Comparison of ENCODE assay signal across 14 mouse cellular contexts in genomic region chr16:13360835-13361234, GRCm38 (mm10).
"Had no signal": no experiment of that assay in that cellular context is flagged by ENCODE, and none has a peak within 500 bp of the region (broad histone marks: within the 10 kb centered on the region; RNA-seq: fewer than 3 reads in every experiment).

No protein-coding gene starts in this region.

- H3K9ac ChIP-seq: liver, embryonic 13.5 days; midbrain, embryonic 12.5 days; midbrain, embryonic 15.5 days had no signal

- H3K36me3 ChIP-seq: liver, embryonic 13.5 days; midbrain, embryonic 12.5 days; midbrain, embryonic 15.5 days; neural tube, embryonic 13.5 days had no signal

- H3K27me3 ChIP-seq: liver, embryonic 13.5 days; midbrain, embryonic 12.5 days; midbrain, embryonic 15.5 days; neural tube, embryonic 13.5 days had no signal

- H3K27ac ChIP-seq: kidney, postnatal 0 days; liver, embryonic 13.5 days; midbrain, embryonic 12.5 days; midbrain, embryonic 15.5 days; neural tube, embryonic 13.5 days had no signal

- H3K4me3 ChIP-seq: liver, embryonic 13.5 days; midbrain, embryonic 12.5 days; midbrain, embryonic 15.5 days; myocyte; neural tube, embryonic 13.5 days had no signal

- H3K9me3 ChIP-seq: liver, embryonic 13.5 days; midbrain, embryonic 12.5 days; midbrain, embryonic 15.5 days; neural tube, embryonic 13.5 days had no signal

- H3K4me2 ChIP-seq: liver, embryonic 13.5 days; midbrain, embryonic 12.5 days; midbrain, embryonic 15.5 days had no signal

- DNase-seq: kidney, adult 2 months; kidney, postnatal 25 days; liver, embryonic 13.5 days; lung, adult 2 months; lung, postnatal 14 days; lung, postnatal 4 days; thymus, adult 2 months; thymus, postnatal 14 days; thymus, postnatal 4 days had no signal

- ATAC-seq: midbrain, embryonic 15.5 days had no signal
